Mouse (Mus musculus) frontal cortex, adult 2 months (tissue): ENCODE results near the gene Gimd1. TPM values are rescaled to one million over a fixed set of nuclear protein-coding genes. Genes with fewer than 3 reads are reported as not detected.
A peak's percentile ranks its signal among the peaks of the same experiment; 100 is the strongest.

ENCODE experiments used
- DNase-seq, 2 experiments: peaks; one replicate each; pipeline ENCODE4 v3.0.0; 2022; ENCODE audit warnings: low spot score in 1 of 2; ENCODE audit errors: extremely low spot score in 1 of 2
- polyA plus RNA-seq: library from polyadenylated mRNA; depleted of rRNA; stranded (reverse); fragments of >200 nt; gene quantifications from 2 replicates; pipeline ENCODE4 v1.2.3, GENCODE M21; 2012; rRNA removed

Gene Gimd1
- polyA plus RNA-seq: not detected in 2 replicates

GRCm38 (mm10) chr3:132629601-132630239, at the start of gene Gimd1:
Gimd1 (plus strand) TSS chr3:132629820.
- DNase-seq: no peak

- DNase-seq: no peak
Observed at GRCm38 (mm10) chr3:132581198-132581597, 48.4 kb upstream of the Gimd1 start.

GRCm38 (mm10) chr3:132582339-132582738, 47.3 kb upstream of the Gimd1 start:
- no peak for DNase-seq

GRCm38 (mm10) chr3:132585122-132585972, 44.3 kb upstream of the Gimd1 start:
- DNase-seq: no peak

- no peak for DNase-seq
Observed at GRCm38 (mm10) chr3:132588146-132588545, 41.5 kb upstream of the Gimd1 start.

- DNase-seq: no peak
Observed at GRCm38 (mm10) chr3:132590010-132590409, 39.6 kb upstream of the Gimd1 start.

- no peak for DNase-seq
Observed at GRCm38 (mm10) chr3:132590604-132591003, 39.0 kb upstream of the Gimd1 start.

GRCm38 (mm10) chr3:132628741-132629140, 879 bp upstream of the Gimd1 start:
- DNase-seq: peak; percentile 4 to 41

GRCm38 (mm10) chr3:132633261-132633660, 3.6 kb downstream of the Gimd1 start:
- DNase-seq: no peak

- no peak for DNase-seq
Observed at GRCm38 (mm10) chr3:132637080-132637479, 7.5 kb downstream of the Gimd1 start.

GRCm38 (mm10) chr3:132644071-132644470, 14.5 kb downstream of the Gimd1 start:
- DNase-seq: no peak

GRCm38 (mm10) chr3:132646814-132647213, 17.2 kb downstream of the Gimd1 start:
- no peak for DNase-seq

- DNase-seq: no peak
Observed at GRCm38 (mm10) chr3:132649368-132649767, 19.7 kb downstream of the Gimd1 start.

- DNase-seq: no peak
Observed at GRCm38 (mm10) chr3:132650191-132650590, 20.6 kb downstream of the Gimd1 start.

GRCm38 (mm10) chr3:132651776-132652175, 22.2 kb downstream of the Gimd1 start:
- peak in 1 of 2 experiments; percentile 9 for DNase-seq

- no peak for DNase-seq
Observed at GRCm38 (mm10) chr3:132653959-132654358, 24.3 kb downstream of the Gimd1 start.

GRCm38 (mm10) chr3:132655955-132656354, 26.3 kb downstream of the Gimd1 start:
- DNase-seq: no peak

- DNase-seq: no peak
Observed at GRCm38 (mm10) chr3:132677494-132677893, 47.9 kb downstream of the Gimd1 start.

- peak; percentile 87 to 95 for DNase-seq
Observed at GRCm38 (mm10) chr3:132683447-132684230, 54.0 kb downstream of the Gimd1 start, which contains the start of gene Tbck. Tbck (plus strand) TSS chr3:132684144.

GRCm38 (mm10) chr3:132684231-132684928, 54.8 kb downstream of the Gimd1 start, which contains the start of gene Aimp1:
Aimp1 (minus strand) TSS chr3:132684370.
- DNase-seq: peak in 1 of 2 experiments; percentile 3
